Mouse (Mus musculus): ENCODE measurements around the gene Tarbp1. TPM values are rescaled to one million over a fixed set of nuclear protein-coding genes. Genes with fewer than 3 reads are reported as not detected.

Gene Tarbp1
- polyA plus RNA-seq, 1 experiment = 1.8 TPM

GRCm38 (mm10) chr8:126381299-126381698, 93.6 kb downstream of the Tarbp1 start:
- TF ChIP-seq GATA1 (IDR thresholded peaks at IDR 0.05; ENCODE audit: low read length) = no peak

GRCm38 (mm10) chr8:126380141-126380540, 94.7 kb downstream of the Tarbp1 start:
- no peak for TF ChIP-seq GATA1 (IDR thresholded peaks at IDR 0.05; ENCODE audit: low read length)

- no peak for TF ChIP-seq GATA1 (IDR thresholded peaks at IDR 0.05; ENCODE audit: low read length)
These were observed 95.3 kb downstream of the Tarbp1 start for GRCm38 (mm10) chr8:126379580-126379979.

Other genes with a start within 250 kb of the Tarbp1 start
- gene Slc35f3, start 176.5 kb downstream of the Tarbp1 start, polyA plus RNA-seq (2012) = not detected in 2 replicates
- gene Coa6, start 52.5 kb downstream of the Tarbp1 start, polyA plus RNA-seq (2012) = 82.8 and 144 TPM in 2 replicates
- 82.3 and 87.5 TPM in 2 replicates for gene Irf2bp2, start 118.9 kb upstream of the Tarbp1 start, polyA plus RNA-seq (2012)

All from G1E-ER4 (cell line).